ENCODE assay signal across 20 mouse cellular contexts in genomic region chr17:90543986-90544638, GRCm38 (mm10).
DNase-seq lines count a peak whose midpoint lies in the region; ATAC-seq and TF ChIP-seq lines count a peak whose summit lies in the region.
"Had no signal": no experiment of that assay in that cellular context is flagged by ENCODE, and none has a peak within 500 bp of the region (broad histone marks: within the 10 kb centered on the region; RNA-seq: fewer than 3 reads in every experiment).

No protein-coding gene starts in this region.

- no peak overlapping the region for H3K4me2 ChIP-seq in hindbrain, embryonic 15.5 days
- no peak overlapping the region for H3K4me2 ChIP-seq in hindbrain, postnatal 0 days (ENCODE audit: low read depth, low read length)
- no peak overlapping the region for H3K4me2 ChIP-seq in midbrain, embryonic 16.5 days (ENCODE audit: low read length)
- no peak overlapping the region for H3K4me2 ChIP-seq in forebrain, embryonic 16.5 days (ENCODE audit: low read length)
- H3K4me2 ChIP-seq: heart, embryonic 15.5 days; stomach, embryonic 15.5 days had no signal

- WGBS in hindbrain, embryonic 15.5 days = 42% methylated on average over 4 of the region's 4 CpGs
- 36% methylated on average over 4 of the region's 4 CpGs for whole genome bisulfite sequencing in hindbrain, postnatal 0 days
- 32% methylated on average over 4 of the region's 4 CpGs for whole genome bisulfite sequencing in midbrain, embryonic 16.5 days
- WGBS in midbrain, embryonic 10.5 days = 52% methylated on average over 4 of the region's 4 CpGs
- WGBS in forebrain, embryonic 16.5 days = 9% methylated on average over 4 of the region's 4 CpGs
- 11% methylated on average over 4 of the region's 4 CpGs for WGBS in heart, embryonic 10.5 days

- H3K4me3 ChIP-seq in hindbrain, embryonic 15.5 days = no peak overlapping the region
- no peak overlapping the region for H3K4me3 ChIP-seq in hindbrain, postnatal 0 days (ENCODE audit: low read length)
- no peak overlapping the region for H3K4me3 ChIP-seq in midbrain, embryonic 16.5 days (ENCODE audit: low read depth, low read length)
- no peak overlapping the region for H3K4me3 ChIP-seq in midbrain, embryonic 10.5 days
- no peak overlapping the region for H3K4me3 ChIP-seq in forebrain, embryonic 16.5 days (replicated peaks; ENCODE audit: low read length)
- no peak overlapping the region for H3K4me3 ChIP-seq in heart, embryonic 10.5 days
- H3K4me3 ChIP-seq: heart, embryonic 15.5 days; layer of hippocampus, adult 2 months; stomach, embryonic 15.5 days had no signal

- no peak for DNase-seq in hindbrain, postnatal 0 days (ENCODE audit: low spot score)
- DNase-seq in midbrain, embryonic 10.5 days (ENCODE audit: low spot score) = no peak
- peak; percentile 35 for DNase-seq in retina, embryonic 14.5 days (ENCODE audit: low spot score)
- no peak for DNase-seq in lung, postnatal 14 days
- no peak for DNase-seq in heart, embryonic 10.5 days (ENCODE audit: low spot score)
- DNase-seq: adrenal gland, adult 2 months; cerebellum, adult 8-10 months; gastrocnemius, postnatal 10 days; heart, adult 11 months; heart, postnatal 4 days; kidney, adult 11 months; kidney, postnatal 14 days; thymus, adult 18-20 months had no signal

- no peak overlapping the region for H3K9ac ChIP-seq in hindbrain, embryonic 15.5 days
- no peak overlapping the region for H3K9ac ChIP-seq in hindbrain, postnatal 0 days (replicated peaks; ENCODE audit: low read length)
- no peak overlapping the region for H3K9ac ChIP-seq in midbrain, embryonic 16.5 days (ENCODE audit: low read depth, low read length)
- no peak overlapping the region for H3K9ac ChIP-seq in forebrain, embryonic 16.5 days (replicated peaks; ENCODE audit: low read depth, low read length)
- H3K9ac ChIP-seq: heart, embryonic 15.5 days; liver, embryonic 14.5 days; stomach, embryonic 15.5 days had no signal

- peak overlapping the region; percentile 45; the same call in 1 of the 2 replicates for H3K27ac ChIP-seq in hindbrain, embryonic 15.5 days (replicated peaks)
- no peak overlapping the region for H3K27ac ChIP-seq in hindbrain, postnatal 0 days
- H3K27ac ChIP-seq in midbrain, embryonic 16.5 days (ENCODE audit: low read length) = no peak overlapping the region
- no peak overlapping the region for H3K27ac ChIP-seq in midbrain, embryonic 10.5 days (replicated peaks)
- H3K27ac ChIP-seq in forebrain, embryonic 16.5 days (ENCODE audit: low read length) = no peak overlapping the region
- H3K27ac ChIP-seq in heart, embryonic 10.5 days = no peak overlapping the region
- H3K27ac ChIP-seq: heart, embryonic 15.5 days; layer of hippocampus, adult 2 months; liver, embryonic 14.5 days; stomach, embryonic 15.5 days had no signal

- no peaks in the 10 kb centered on the region for H3K27me3 ChIP-seq in hindbrain, embryonic 15.5 days
- no peaks in the 10 kb centered on the region for H3K27me3 ChIP-seq in hindbrain, postnatal 0 days (ENCODE audit: insufficient read depth, low read length)
- no peaks in the 10 kb centered on the region for H3K27me3 ChIP-seq in midbrain, embryonic 16.5 days (ENCODE audit: control insufficient read depth, insufficient read depth, low read depth, low read length)
- no peaks in the 10 kb centered on the region for H3K27me3 ChIP-seq in midbrain, embryonic 10.5 days (ENCODE audit: low read depth, poor library complexity, severe bottlenecking)
- H3K27me3 ChIP-seq in forebrain, embryonic 16.5 days (replicated peaks; ENCODE audit: control insufficient read depth, insufficient read depth, low read length) = no peaks in the 10 kb centered on the region
- no peaks in the 10 kb centered on the region for H3K27me3 ChIP-seq in heart, embryonic 10.5 days (ENCODE audit: insufficient read depth, poor library complexity, severe bottlenecking)
- H3K27me3 ChIP-seq: heart, embryonic 15.5 days; stomach, embryonic 15.5 days had no signal

- H3K9me3 ChIP-seq in hindbrain, embryonic 15.5 days = no peaks in the 10 kb centered on the region
- H3K9me3 ChIP-seq in hindbrain, postnatal 0 days (ENCODE audit: low read length) = no peaks in the 10 kb centered on the region
- H3K9me3 ChIP-seq in midbrain, embryonic 16.5 days (replicated peaks; ENCODE audit: control insufficient read depth, low read length, poor library complexity, severe bottlenecking) = no peaks in the 10 kb centered on the region
- H3K9me3 ChIP-seq in midbrain, embryonic 10.5 days (replicated peaks) = no peaks in the 10 kb centered on the region
- H3K9me3 ChIP-seq in forebrain, embryonic 16.5 days (ENCODE audit: control insufficient read depth, low read length) = no peaks in the 10 kb centered on the region
- no peaks in the 10 kb centered on the region for H3K9me3 ChIP-seq in heart, embryonic 10.5 days
- H3K9me3 ChIP-seq: heart, embryonic 15.5 days; stomach, embryonic 15.5 days had no signal

- no peak for TF ChIP-seq CTCF in hindbrain, postnatal 0 days (IDR thresholded peaks at IDR 0.05; ENCODE audit: low read depth)

- no peaks in the 10 kb centered on the region for H3K36me3 ChIP-seq in hindbrain, embryonic 15.5 days
- no peaks in the 10 kb centered on the region for H3K36me3 ChIP-seq in hindbrain, postnatal 0 days (ENCODE audit: insufficient read depth, low read length)
- no peaks in the 10 kb centered on the region for H3K36me3 ChIP-seq in midbrain, embryonic 16.5 days (ENCODE audit: control insufficient read depth, insufficient read depth, low read length)
- no peaks in the 10 kb centered on the region for H3K36me3 ChIP-seq in midbrain, embryonic 10.5 days
- H3K36me3 ChIP-seq in forebrain, embryonic 16.5 days (ENCODE audit: control insufficient read depth, insufficient read depth) = no peaks in the 10 kb centered on the region
- no peaks in the 10 kb centered on the region for H3K36me3 ChIP-seq in heart, embryonic 10.5 days
- H3K36me3 ChIP-seq: heart, embryonic 15.5 days; stomach, embryonic 15.5 days had no signal

- ATAC-seq in hindbrain, embryonic 15.5 days (ENCODE audit: low FRiP score, low read depth) = peak; percentile 71; the same call in 1 of the 2 replicates
- ATAC-seq in hindbrain, postnatal 0 days = no peak
- ATAC-seq in midbrain, embryonic 16.5 days = 0 out of 2 replicates have a peak, but pooled peaks have one; percentile 28
- ATAC-seq in forebrain, embryonic 16.5 days = peak; percentile 54

- peaks cover 16% of the 10 kb centered on the region for H3K4me1 ChIP-seq in hindbrain, embryonic 15.5 days (replicated peaks)
- H3K4me1 ChIP-seq in hindbrain, postnatal 0 days (ENCODE audit: insufficient read depth, low read length) = no peaks in the 10 kb centered on the region
- H3K4me1 ChIP-seq in midbrain, embryonic 16.5 days (ENCODE audit: control insufficient read depth, insufficient read depth, low read length) = no peaks in the 10 kb centered on the region
- peaks cover 19% of the 10 kb centered on the region for H3K4me1 ChIP-seq in midbrain, embryonic 10.5 days
- peaks cover 12% of the 10 kb centered on the region for H3K4me1 ChIP-seq in forebrain, embryonic 16.5 days (replicated peaks; ENCODE audit: control insufficient read depth, insufficient read depth, low read length)
- 0 out of 2 replicates have a peak, but pooled peaks cover 7% of the 10 kb centered on the region for H3K4me1 ChIP-seq in heart, embryonic 10.5 days
- H3K4me1 ChIP-seq: stomach, embryonic 15.5 days had no signal
